Mouse (Mus musculus): ENCODE data around the gene Zfyve9. TPM values are rescaled to one million over a fixed set of nuclear protein-coding genes. Genes with fewer than 3 reads are reported as not detected.

Gene Zfyve9
- polyA plus RNA-seq, 1 experiment from 2014 or later = 3.0 TPM

DNA sequence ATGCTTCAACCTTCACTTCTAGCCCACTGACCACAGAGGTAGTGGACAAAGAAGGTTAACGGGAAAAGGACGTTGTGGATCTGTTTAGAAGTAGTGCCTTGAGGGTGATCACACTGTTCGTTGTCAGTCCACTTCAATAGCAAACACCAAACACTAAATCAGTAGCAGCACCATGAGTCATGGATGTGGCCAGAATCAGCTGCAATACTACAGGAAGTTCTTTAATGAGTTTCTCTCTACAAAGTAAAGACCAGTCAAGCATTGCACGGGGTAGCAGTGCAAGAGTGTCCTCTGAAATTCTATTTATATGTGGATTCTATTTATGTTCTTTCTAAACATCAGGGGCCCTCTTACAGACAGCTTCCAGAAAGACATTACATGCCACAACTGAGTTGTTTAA, 182.3 kb downstream of the Zfyve9 start:
- no peak overlapping the region for H3K9ac ChIP-seq (ENCODE audit: low read length)
- no peak overlapping the region for H3K27ac ChIP-seq (replicated peaks)
- TF ChIP-seq EP300 (optimal IDR thresholded peaks at IDR 0.05) (no peak), CTCF (IDR thresholded peaks at IDR 0.05; ENCODE audit: low read depth) (no peak)
- no peak overlapping the region for H3K4me3 ChIP-seq (ENCODE audit: low read depth, low read length)
- H3K27me3 ChIP-seq (ENCODE audit: control insufficient read depth, insufficient read depth, low read length) = no peaks in the 10 kb centered on the region
- DNase-seq (ENCODE audit: low spot score) (no peak), ATAC-seq (ENCODE audit: low FRiP score, low TSS enrichment) (no peak; the same call in 1 of the 2 replicates)
- H3K36me3 ChIP-seq (ENCODE audit: control insufficient read depth, insufficient read depth, low read length) = no peaks in the 10 kb centered on the region
- H3K4me1 ChIP-seq (replicated peaks; ENCODE audit: control insufficient read depth, insufficient read depth) = no peaks in the 10 kb centered on the region
- no peak overlapping the region for H3K4me2 ChIP-seq (replicated peaks; ENCODE audit: low read depth)
- WGBS = 78% methylated on average over 4 of the region's 4 CpGs
- no peaks in the 10 kb centered on the region for H3K9me3 ChIP-seq (ENCODE audit: control insufficient read depth, low read length)

DNA sequence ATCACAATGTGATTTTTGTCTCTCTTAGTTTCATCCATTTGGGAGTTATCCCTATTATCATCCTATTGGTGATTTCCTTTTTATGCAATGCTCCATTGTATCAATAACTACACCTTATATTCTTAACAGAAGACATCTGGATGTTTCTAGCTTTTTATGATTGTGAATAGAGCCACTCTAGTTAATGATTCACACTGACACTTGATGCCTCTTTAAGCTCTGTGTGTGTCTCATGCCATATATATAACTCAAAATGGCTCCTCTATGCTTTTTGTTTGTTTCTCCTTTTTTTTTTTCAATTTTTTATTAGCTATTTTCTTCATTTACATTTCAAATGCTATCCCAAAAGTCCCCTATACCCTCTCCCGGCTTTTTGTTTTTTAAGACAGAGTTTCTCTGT, 184.8 kb downstream of the Zfyve9 start:
- ATAC-seq (ENCODE audit: low FRiP score, low TSS enrichment) (no peak), DNase-seq (ENCODE audit: low spot score) (no peak)
- TF ChIP-seq CTCF (IDR thresholded peaks at IDR 0.05; ENCODE audit: low read depth) (no peak), EP300 (optimal IDR thresholded peaks at IDR 0.05) (no peak)
- Histone ChIP-seq H3K9ac (ENCODE audit: low read length) (no peak overlapping the region), H3K4me1 (replicated peaks; ENCODE audit: control insufficient read depth, insufficient read depth) (no peaks in the 10 kb centered on the region), H3K4me3 (ENCODE audit: low read depth, low read length) (no peak overlapping the region), H3K27me3 (ENCODE audit: control insufficient read depth, insufficient read depth, low read length) (no peaks in the 10 kb centered on the region), H3K9me3 (ENCODE audit: control insufficient read depth, low read length) (no peaks in the 10 kb centered on the region), H3K36me3 (ENCODE audit: control insufficient read depth, insufficient read depth, low read length) (no peaks in the 10 kb centered on the region), H3K4me2 (replicated peaks; ENCODE audit: low read depth) (no peak overlapping the region), H3K27ac (replicated peaks) (no peak overlapping the region)
- 82% methylated on average over 1 of the region's 1 CpGs for WGBS

GRCm38 (mm10) chr4:108593376-108593775, 187.2 kb downstream of the Zfyve9 start:
- Histone ChIP-seq H3K27me3 (ENCODE audit: control insufficient read depth, insufficient read depth, low read length) (no peaks in the 10 kb centered on the region), H3K4me3 (ENCODE audit: low read depth, low read length) (no peak overlapping the region), H3K27ac (replicated peaks) (no peak overlapping the region), H3K36me3 (ENCODE audit: control insufficient read depth, insufficient read depth, low read length) (no peaks in the 10 kb centered on the region), H3K9ac (ENCODE audit: low read length) (no peak overlapping the region), H3K9me3 (ENCODE audit: control insufficient read depth, low read length) (no peaks in the 10 kb centered on the region), H3K4me1 (replicated peaks; ENCODE audit: control insufficient read depth, insufficient read depth) (no peaks in the 10 kb centered on the region), H3K4me2 (replicated peaks; ENCODE audit: low read depth) (no peak overlapping the region)
- TF ChIP-seq CTCF (IDR thresholded peaks at IDR 0.05; ENCODE audit: low read depth) (no peak), EP300 (optimal IDR thresholded peaks at IDR 0.05) (no peak)
- WGBS = 82% methylated on average over 2 of the region's 2 CpGs
- no peak for ATAC-seq (ENCODE audit: low FRiP score, low TSS enrichment)
- DNase-seq (ENCODE audit: low spot score) = no peak

Other genes starting within 250 kb of the Zfyve9 start
- gene Prpf38a, start 201.5 kb downstream of the Zfyve9 start, polyA plus RNA-seq (2015; fragmentation: Nextera tagmentation; extraction: Ambion mirVana) = 44.4 and 45.5 TPM in 2 replicates
- 1.8 and 2.6 TPM in 2 replicates for gene Orc1, start 201.4 kb downstream of the Zfyve9 start, polyA plus RNA-seq (2015; fragmentation: Nextera tagmentation; extraction: Ambion mirVana)
- gene Cc2d1b, start 160.9 kb downstream of the Zfyve9 start, polyA plus RNA-seq (2015; fragmentation: Nextera tagmentation; extraction: Ambion mirVana) = 20.9 and 23.1 TPM in 2 replicates
- gene 3110021N24Rik, start 61.1 kb downstream of the Zfyve9 start, polyA plus RNA-seq (2015; fragmentation: Nextera tagmentation; extraction: Ambion mirVana) = 0.99 and 1.1 TPM in 2 replicates
- gene Btf3l4, start 52.8 kb upstream of the Zfyve9 start, polyA plus RNA-seq (2015; fragmentation: Nextera tagmentation; extraction: Ambion mirVana) = 114 TPM in 2 replicates
- 64.0 and 66.7 TPM in 2 replicates for gene Txndc12, start 53.8 kb upstream of the Zfyve9 start, polyA plus RNA-seq (2015; fragmentation: Nextera tagmentation; extraction: Ambion mirVana)
- gene Kti12, start 67.0 kb upstream of the Zfyve9 start, polyA plus RNA-seq (2015; fragmentation: Nextera tagmentation; extraction: Ambion mirVana) = 30.9 TPM in 2 replicates
- gene A730015C16Rik, start 67.8 kb upstream of the Zfyve9 start, polyA plus RNA-seq (2015; fragmentation: Nextera tagmentation; extraction: Ambion mirVana) = 0.38 and 0.99 TPM in 2 replicates
- 11.6 and 11.9 TPM in 2 replicates for gene Rab3b, start 98.3 kb upstream of the Zfyve9 start, polyA plus RNA-seq (2015; fragmentation: Nextera tagmentation; extraction: Ambion mirVana)
- 53.5 and 62.0 TPM in 2 replicates for gene Nrd1, start 219.9 kb upstream of the Zfyve9 start, polyA plus RNA-seq (2015; fragmentation: Nextera tagmentation; extraction: Ambion mirVana)

All from stomach, postnatal 0 days (tissue).